Mouse (Mus musculus) left cerebral cortex, postnatal 10 days (tissue): ENCODE results near the gene Usp22. TPM values are rescaled to one million over a fixed set of nuclear protein-coding genes. Genes with fewer than 3 reads are reported as not detected.
"Not testable (repeated sequence)": the region's sequence is repeated elsewhere in the genome, so short reads cannot be mapped to it uniquely, and the experiment has no call there.

ENCODE experiments used
- DNase-seq, 2 experiments: peaks; one replicate each; pipeline ENCODE4 v3.0.0; 2021 to 2022; ENCODE audit warnings: low spot score in 2 of 2, mixed read lengths in 1 of 2; ENCODE audit errors: extremely low spot score in 1 of 2
- intact Hi-C: fragments of 180-260 bp; cut with DNase I; formaldehyde crosslinking; loops from one replicate; pipeline ENCODE4 v1.15.1; 2025
- total RNA-seq, 2 experiments: library from RNA; stranded (reverse); gene quantifications; 2 replicates each; pipeline ENCODE4 v1.2.3; 2021

The Usp22 gene
- total RNA-seq, 2 experiments from 2014 or later: 428 to 446 TPM

- peak; percentile 71 to 85 for DNase-seq
- intact Hi-C loops: loop anchor here (5.0 kb wide), 1 partner anchor 214 kb away; no protein-coding TSS in a partner anchor
These were observed 18.5 kb upstream of the Usp22 start for GRCm38 (mm10) chr11:61193392-61193791.

- intact Hi-C loops: loop anchor here (5.0 kb wide), 1 partner anchor 215 kb away; no protein-coding TSS in a partner anchor
- no peak for DNase-seq
These were observed 17.9 kb upstream of the Usp22 start for GRCm38 (mm10) chr11:61192779-61193178.

- not testable (repeated sequence) for DNase-seq
- intact Hi-C loops: loop anchor here (5.0 kb wide), 1 partner anchor 215 kb away; no protein-coding TSS in a partner anchor
These were observed 17.3 kb upstream of the Usp22 start for GRCm38 (mm10) chr11:61192123-61192522.

GRCm38 (mm10) chr11:61190776-61191175 is 15.9 kb upstream of the Usp22 start:
- intact Hi-C loops: loop anchor here (5.0 kb wide), 1 partner anchor 217 kb away; no protein-coding TSS in a partner anchor

GRCm38 (mm10) chr11:61183820-61184219 is 9.0 kb upstream of the Usp22 start:
- no peak for DNase-seq
- intact Hi-C loops: loop anchor here (10.0 kb wide), 4 partner anchors 79 to 531 kb away; partner anchors contain the start of gene B9d1

More at GRCm38 (mm10) chr11:61190776-61191175, 15.9 kb upstream of the Usp22 start:
- no peak for DNase-seq

GRCm38 (mm10) chr11:61181624-61182023 is 6.8 kb upstream of the Usp22 start:
- no peak for DNase-seq
- intact Hi-C loops: loop anchor here (10.0 kb wide), 4 partner anchors 77 to 533 kb away; partner anchors contain the start of gene B9d1

- peak in 1 of 2 experiments; percentile 52 for DNase-seq
- intact Hi-C loops: loop anchor here (10.0 kb wide), 4 partner anchors 76 to 534 kb away; partner anchors contain the start of gene B9d1
These were observed 5.5 kb upstream of the Usp22 start for GRCm38 (mm10) chr11:61180361-61180760.

- no peak for DNase-seq
- intact Hi-C loops: no loop called here
These were observed 1.5 kb upstream of the Usp22 start for GRCm38 (mm10) chr11:61176321-61176720.

GRCm38 (mm10) chr11:61175778-61176177 is 923 bp upstream of the Usp22 start:
- DNase-seq: no peak
- intact Hi-C loops: no loop called here

- intact Hi-C loops: no loop called here
- DNase-seq: peak; percentile 50 to 84
These were observed 499 bp downstream of the Usp22 start for GRCm38 (mm10) chr11:61174291-61174820.

GRCm38 (mm10) chr11:61173477-61173876 is 1.4 kb downstream of the Usp22 start:
- DNase-seq, intact Hi-C loops: not testable (repeated sequence)

GRCm38 (mm10) chr11:61170184-61170583 is 4.7 kb downstream of the Usp22 start:
- intact Hi-C loops: no loop called here

GRCm38 (mm10) chr11:61164881-61165280 is 10.0 kb downstream of the Usp22 start:
- intact Hi-C loops: no loop called here
- DNase-seq: no peak

More at GRCm38 (mm10) chr11:61170184-61170583, 4.7 kb downstream of the Usp22 start:
- DNase-seq: no peak

- intact Hi-C loops: no loop called here
- no peak for DNase-seq
These were observed 10.5 kb downstream of the Usp22 start for GRCm38 (mm10) chr11:61164366-61164765.

- no peak for DNase-seq
- intact Hi-C loops: no loop called here
These were observed 11.5 kb downstream of the Usp22 start for GRCm38 (mm10) chr11:61163341-61163740.

GRCm38 (mm10) chr11:61162776-61163175 is 12.1 kb downstream of the Usp22 start:
- DNase-seq: no peak
- intact Hi-C loops: no loop called here

GRCm38 (mm10) chr11:61161121-61161520 is 13.7 kb downstream of the Usp22 start:
- intact Hi-C loops: no loop called here
- no peak for DNase-seq

GRCm38 (mm10) chr11:61159796-61160732 is 14.8 kb downstream of the Usp22 start:
- intact Hi-C loops: no loop called here
- no peak for DNase-seq

- intact Hi-C loops: no loop called here
- DNase-seq: no peak
These were observed 16.7 kb downstream of the Usp22 start for GRCm38 (mm10) chr11:61158141-61158540.
